Mouse (Mus musculus): Measurements from ENCODE around the gene Fbxl4. TPM values are rescaled to one million over a fixed set of nuclear protein-coding genes. Genes with fewer than 3 reads are reported as not detected.
A peak's percentile ranks its signal among the peaks of the same experiment; 100 is the strongest.

Gene Fbxl4
- polyA plus RNA-seq, 1 experiment from 2014 or later, result 12.3 TPM

GRCm38 (mm10) chr4:22422400-22422799, 65.1 kb downstream of the Fbxl4 start:
- Histone ChIP-seq H3K4me1 (ENCODE audit: control insufficient read depth, insufficient read depth, low read length) (no peaks in the 10 kb centered on the region), H3K9me3 (ENCODE audit: control insufficient read depth, low read length) (no peaks in the 10 kb centered on the region), H3K9ac (ENCODE audit: low read depth, low read length) (no peak overlapping the region), H3K4me3 (ENCODE audit: low read length) (no peak overlapping the region), H3K4me2 (replicated peaks; ENCODE audit: low read depth, low read length) (no peak overlapping the region), H3K27ac (ENCODE audit: low read depth, low read length) (no peak overlapping the region), H3K27me3 (ENCODE audit: control insufficient read depth, insufficient read depth, low read length) (no peaks in the 10 kb centered on the region), H3K36me3 (ENCODE audit: control insufficient read depth, insufficient read depth, low read length) (no peaks in the 10 kb centered on the region; the same call in 1 of the 2 replicates)
- 72% methylated on average over 4 of the region's 4 CpGs for WGBS
- no peak for ATAC-seq (ENCODE audit: low FRiP score, low TSS enrichment)

- WGBS, result 82% methylated on average over 3 of the region's 3 CpGs
- no peak overlapping the region for H3K4me2 ChIP-seq (replicated peaks; ENCODE audit: low read depth, low read length)
- H3K27ac ChIP-seq (ENCODE audit: low read depth, low read length), result no peak overlapping the region
- no peaks in the 10 kb centered on the region for H3K9me3 ChIP-seq (ENCODE audit: control insufficient read depth, low read length)
- no peak overlapping the region for H3K4me3 ChIP-seq (ENCODE audit: low read length)
- ATAC-seq (ENCODE audit: low FRiP score, low TSS enrichment), result no peak
- no peak overlapping the region for H3K9ac ChIP-seq (ENCODE audit: low read depth, low read length)
- H3K36me3 ChIP-seq (ENCODE audit: control insufficient read depth, insufficient read depth, low read length), result no peaks in the 10 kb centered on the region; the same call in 1 of the 2 replicates
- H3K27me3 ChIP-seq (ENCODE audit: control insufficient read depth, insufficient read depth, low read length), result no peaks in the 10 kb centered on the region
- H3K4me1 ChIP-seq (ENCODE audit: control insufficient read depth, insufficient read depth, low read length), result no peaks in the 10 kb centered on the region
These were observed 70.8 kb downstream of the Fbxl4 start for GRCm38 (mm10) chr4:22428150-22428549.

- Histone ChIP-seq H3K9me3 (ENCODE audit: control insufficient read depth, low read length) (no peaks in the 10 kb centered on the region), H3K27me3 (ENCODE audit: control insufficient read depth, insufficient read depth, low read length) (no peaks in the 10 kb centered on the region), H3K27ac (ENCODE audit: low read depth, low read length) (no peak overlapping the region), H3K9ac (ENCODE audit: low read depth, low read length) (no peak overlapping the region), H3K4me3 (ENCODE audit: low read length) (no peak overlapping the region), H3K4me1 (ENCODE audit: control insufficient read depth, insufficient read depth, low read length) (no peaks in the 10 kb centered on the region), H3K4me2 (replicated peaks; ENCODE audit: low read depth, low read length) (no peak overlapping the region), H3K36me3 (ENCODE audit: control insufficient read depth, insufficient read depth, low read length) (no peaks in the 10 kb centered on the region)
- 84% methylated on average over 1 of the region's 1 CpGs for WGBS
- no peak for ATAC-seq (ENCODE audit: low FRiP score, low TSS enrichment)
These were observed 112.2 kb downstream of the Fbxl4 start for GRCm38 (mm10) chr4:22469575-22469974.

GRCm38 (mm10) chr4:22476967-22477710, 119.8 kb downstream of the Fbxl4 start:
- H3K9ac ChIP-seq (ENCODE audit: low read depth, low read length), result no peak overlapping the region
- peak; percentile 83 for ATAC-seq (ENCODE audit: low FRiP score, low TSS enrichment)
- H3K4me1 ChIP-seq (ENCODE audit: control insufficient read depth, insufficient read depth, low read length), result no peaks in the 10 kb centered on the region
- peaks cover 64% of the 10 kb centered on the region for H3K27me3 ChIP-seq (ENCODE audit: control insufficient read depth, insufficient read depth, low read length)
- H3K9me3 ChIP-seq (ENCODE audit: control insufficient read depth, low read length), result no peaks in the 10 kb centered on the region
- H3K4me2 ChIP-seq (replicated peaks; ENCODE audit: low read depth, low read length), result peak overlapping the region; percentile 59
- H3K4me3 ChIP-seq (ENCODE audit: low read length), result peak overlapping the region; percentile 35
- WGBS, result 1% methylated on average over 22 of the region's 23 CpGs
- H3K27ac ChIP-seq (ENCODE audit: low read depth, low read length), result no peak overlapping the region
- H3K36me3 ChIP-seq (ENCODE audit: control insufficient read depth, insufficient read depth, low read length), result no peaks in the 10 kb centered on the region

- Histone ChIP-seq H3K4me2 (replicated peaks; ENCODE audit: low read depth, low read length) (peak overlapping the region; percentile 59), H3K27ac (ENCODE audit: low read depth, low read length) (no peak overlapping the region), H3K4me1 (ENCODE audit: control insufficient read depth, insufficient read depth, low read length) (no peaks in the 10 kb centered on the region), H3K4me3 (ENCODE audit: low read length) (peak overlapping the region; percentile 35), H3K27me3 (ENCODE audit: control insufficient read depth, insufficient read depth, low read length) (peaks cover 70% of the 10 kb centered on the region), H3K9me3 (ENCODE audit: control insufficient read depth, low read length) (no peaks in the 10 kb centered on the region), H3K36me3 (ENCODE audit: control insufficient read depth, insufficient read depth, low read length) (no peaks in the 10 kb centered on the region), H3K9ac (ENCODE audit: low read depth, low read length) (no peak overlapping the region)
- WGBS, result 2% methylated on average over 20 of the region's 28 CpGs
- peak; percentile 7 for ATAC-seq (ENCODE audit: low FRiP score, low TSS enrichment)
These were observed 120.4 kb downstream of the Fbxl4 start for GRCm38 (mm10) chr4:22477711-22478230.

- H3K27ac ChIP-seq (ENCODE audit: low read depth, low read length), result no peak overlapping the region
- H3K27me3 ChIP-seq (ENCODE audit: control insufficient read depth, insufficient read depth, low read length), result peaks cover 79% of the 10 kb centered on the region
- H3K9me3 ChIP-seq (ENCODE audit: control insufficient read depth, low read length), result no peaks in the 10 kb centered on the region
- no peaks in the 10 kb centered on the region for H3K4me1 ChIP-seq (ENCODE audit: control insufficient read depth, insufficient read depth, low read length)
- no peaks in the 10 kb centered on the region for H3K36me3 ChIP-seq (ENCODE audit: control insufficient read depth, insufficient read depth, low read length)
- ATAC-seq (ENCODE audit: low FRiP score, low TSS enrichment), result peak; percentile 24; the same call in 1 of the 2 replicates
- 3% methylated on average over 30 of the region's 30 CpGs for WGBS
- no peak overlapping the region for H3K9ac ChIP-seq (ENCODE audit: low read depth, low read length)
- H3K4me3 ChIP-seq (ENCODE audit: low read length), result no peak overlapping the region
- H3K4me2 ChIP-seq (replicated peaks; ENCODE audit: low read depth, low read length), result no peak overlapping the region
These were observed 121.4 kb downstream of the Fbxl4 start for GRCm38 (mm10) chr4:22478488-22479367.

- under 1% methylated on average over 28 of the region's 28 CpGs for WGBS
These were observed 122.2 kb downstream of the Fbxl4 start for GRCm38 (mm10) chr4:22479368-22480090.

GRCm38 (mm10) chr4:22480091-22480857, 122.9 kb downstream of the Fbxl4 start:
- Histone ChIP-seq H3K4me2 (replicated peaks; ENCODE audit: low read depth, low read length) (no peak overlapping the region), H3K4me3 (ENCODE audit: low read length) (no peak overlapping the region), H3K27me3 (ENCODE audit: control insufficient read depth, insufficient read depth, low read length) (peaks cover 89% of the 10 kb centered on the region), H3K9me3 (ENCODE audit: control insufficient read depth, low read length) (no peaks in the 10 kb centered on the region), H3K36me3 (ENCODE audit: control insufficient read depth, insufficient read depth, low read length) (no peaks in the 10 kb centered on the region), H3K9ac (ENCODE audit: low read depth, low read length) (no peak overlapping the region), H3K27ac (ENCODE audit: low read depth, low read length) (no peak overlapping the region), H3K4me1 (ENCODE audit: control insufficient read depth, insufficient read depth, low read length) (no peaks in the 10 kb centered on the region)
- WGBS, result 1% methylated on average over 18 of the region's 18 CpGs
- ATAC-seq (ENCODE audit: low FRiP score, low TSS enrichment), result no peak

More at GRCm38 (mm10) chr4:22479368-22480090, 122.2 kb downstream of the Fbxl4 start:
- no peaks in the 10 kb centered on the region for H3K36me3 ChIP-seq (ENCODE audit: control insufficient read depth, insufficient read depth, low read length)
- no peaks in the 10 kb centered on the region for H3K9me3 ChIP-seq (ENCODE audit: control insufficient read depth, low read length)
- H3K4me2 ChIP-seq (replicated peaks; ENCODE audit: low read depth, low read length), result no peak overlapping the region
- peaks cover 86% of the 10 kb centered on the region for H3K27me3 ChIP-seq (ENCODE audit: control insufficient read depth, insufficient read depth, low read length)
- no peak overlapping the region for H3K27ac ChIP-seq (ENCODE audit: low read depth, low read length)
- no peak for ATAC-seq (ENCODE audit: low FRiP score, low TSS enrichment)
- no peak overlapping the region for H3K9ac ChIP-seq (ENCODE audit: low read depth, low read length)
- H3K4me1 ChIP-seq (ENCODE audit: control insufficient read depth, insufficient read depth, low read length), result no peaks in the 10 kb centered on the region
- no peak overlapping the region for H3K4me3 ChIP-seq (ENCODE audit: low read length)
